Mouse (Mus musculus) stomach, embryonic 16.5 days (tissue): ENCODE measurements around the gene Shc3. TPM values are rescaled to one million over a fixed set of nuclear protein-coding genes. Genes with fewer than 3 reads are reported as not detected.

Experiments used
- ATAC-seq: fragments of 200-750 bp; cut with Nextera tagmentation; 2 replicates; pipeline ENCODE4 v1.8.0; 2017; ENCODE audit warnings: moderate number of reproducible peaks, moderate TSS enrichment; ENCODE audit not compliant: insufficient read depth, low FRiP score
- H3K27ac ChIP-seq: fragments of 300-500 bp; sonication (generic); 2 replicates; pipeline ENCODE4 v1.5.1; 2014; ENCODE audit warnings: low read length
- H3K27me3 ChIP-seq: fragments of 300-500 bp; sonication (generic); 2 replicates; pipeline ENCODE4 v1.6.1; 2014; ENCODE audit warnings: low read length, control low read depth, mixed read lengths; ENCODE audit not compliant: control insufficient read depth, insufficient read depth
- H3K36me3 ChIP-seq: fragments of 300-500 bp; sonication (generic); 2 replicates; pipeline ENCODE4 v1.6.1; 2014; ENCODE audit warnings: low read length; ENCODE audit not compliant: control insufficient read depth, insufficient read depth
- H3K4me1 ChIP-seq: fragments of 300-500 bp; sonication (generic); 2 replicates; pipeline ENCODE4 v1.6.1; 2014; ENCODE audit warnings: low read length, control low read depth, mixed read lengths; ENCODE audit not compliant: control insufficient read depth, insufficient read depth
- H3K4me2 ChIP-seq: fragments of 300-500 bp; sonication (generic); 2 replicates; pipeline ENCODE4 v1.6.1; 2014; ENCODE audit warnings: low read depth, low read length, mixed read lengths
- H3K4me3 ChIP-seq: fragments of 300-500 bp; sonication (generic); replicated peaks from 2 replicates; pipeline ENCODE4 v1.5.1; 2014; ENCODE audit warnings: mild to moderate bottlenecking, low read length
- H3K9ac ChIP-seq: fragments of 300-500 bp; sonication (generic); 2 replicates; pipeline ENCODE4 v1.6.1; 2014; ENCODE audit warnings: low read length
- H3K9me3 ChIP-seq: fragments of 300-500 bp; sonication (generic); replicated peaks from 2 replicates; pipeline ENCODE4 v1.6.1; 2016; ENCODE audit warnings: low read length, control low read depth; ENCODE audit not compliant: control insufficient read depth
- WGBS: fragments of 180-500 bp; shearing (Covaris S2); extraction: QIAGEN DNeasy Blood & Tissue Kit; methylation state at CpG from one replicate; pipeline ENCODE4 v1.1.7; 2014; 5-methylcytosine and 5-hydroxymethylcytosine counted together
- polyA plus RNA-seq: library from polyadenylated mRNA; unstranded; fragments of >200 nt; fragmentation: Nextera tagmentation; extraction: Ambion mirVana; gene quantifications from 2 replicates; pipeline ENCODE4 v1.2.1, GENCODE M21; 2015

Gene Shc3
- polyA plus RNA-seq, 1 experiment from 2014 or later: 0.14 TPM

GRCm38 (mm10) chr13:51603894-51604244 lies 34.6 kb upstream of the Shc3 start:
- H3K9me3 ChIP-seq: no peaks in the 10 kb centered on the region
- no peak overlapping the region for H3K27ac ChIP-seq
- H3K4me3 ChIP-seq: no peak overlapping the region
- 49% methylated on average over 4 of the region's 4 CpGs for WGBS
- no peaks in the 10 kb centered on the region for H3K36me3 ChIP-seq
- H3K9ac ChIP-seq: no peak overlapping the region
- H3K4me1 ChIP-seq: no peaks in the 10 kb centered on the region
- peak overlapping the region; percentile 49; the same call in 1 of the 2 replicates for H3K4me2 ChIP-seq
- no peak for ATAC-seq
- H3K27me3 ChIP-seq: no peaks in the 10 kb centered on the region

DNA sequence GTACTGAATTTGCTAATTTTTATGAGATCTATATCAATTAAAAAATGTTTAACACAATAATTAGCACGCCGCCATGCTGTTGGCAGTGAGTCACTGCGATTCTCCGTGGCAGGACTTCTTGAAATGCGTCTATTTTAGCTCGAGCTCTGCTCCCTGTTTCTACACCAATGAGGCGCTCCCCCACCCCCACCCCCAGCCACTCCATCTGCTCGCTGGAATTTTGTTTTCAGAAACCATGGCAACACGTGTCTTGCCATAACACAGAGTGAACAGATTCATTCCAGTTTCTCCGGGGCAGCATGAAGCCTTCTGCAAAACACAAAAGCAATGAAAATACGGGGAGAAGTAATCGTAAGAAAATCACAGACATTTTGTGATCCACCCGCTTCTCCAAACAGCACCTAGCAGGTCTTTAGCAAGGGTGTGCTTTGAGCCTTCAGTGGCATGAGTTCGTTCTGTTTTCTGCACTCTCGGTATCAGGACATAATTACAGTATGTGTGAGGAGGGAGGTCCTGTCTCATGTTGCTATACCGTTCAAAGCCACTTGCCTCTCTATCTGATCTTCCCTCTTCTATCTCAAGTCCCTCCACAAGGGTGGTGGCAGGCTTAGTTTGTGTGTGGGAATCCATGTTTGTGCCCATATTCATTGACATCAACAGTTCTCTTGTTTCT lies 34.1 kb upstream of the Shc3 start:
- Histone ChIP-seq H3K4me2 (peak overlapping the region; percentile 49), H3K4me3 (peak overlapping the region; percentile 18; the same call in 1 of the 2 replicates), H3K36me3 (no peaks in the 10 kb centered on the region), H3K9ac (0 out of 2 replicates have a peak overlapping the region, but pooled peaks have one; percentile 4), H3K9me3 (no peaks in the 10 kb centered on the region), H3K4me1 (no peaks in the 10 kb centered on the region), H3K27ac (no peak overlapping the region), H3K27me3 (no peaks in the 10 kb centered on the region)
- peak; percentile 80 for ATAC-seq
- WGBS: 16% methylated on average over 16 of the region's 16 CpGs

DNA sequence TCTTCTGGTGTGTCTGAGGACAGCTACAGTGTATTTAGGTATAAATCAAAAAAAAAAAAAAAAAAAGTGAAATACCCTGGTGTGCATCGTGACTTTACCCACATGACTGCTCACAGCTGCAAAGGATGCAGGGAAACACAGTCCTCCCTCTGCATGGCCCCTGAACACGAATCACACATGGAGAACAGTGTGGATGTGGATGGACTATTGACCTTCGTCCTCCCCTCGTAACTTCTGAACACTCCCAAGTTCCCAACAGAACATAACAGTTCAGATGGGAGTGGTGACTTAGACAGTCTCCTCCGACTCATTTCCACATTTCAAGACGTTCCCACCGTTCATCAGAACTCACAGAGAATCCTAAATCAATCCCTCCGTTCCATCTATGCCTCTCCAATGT lies 33.5 kb upstream of the Shc3 start:
- peak overlapping the region; percentile 49; the same call in 1 of the 2 replicates for H3K4me2 ChIP-seq
- H3K27ac ChIP-seq: no peak overlapping the region
- H3K27me3 ChIP-seq: no peaks in the 10 kb centered on the region
- H3K4me1 ChIP-seq: no peaks in the 10 kb centered on the region
- no peaks in the 10 kb centered on the region for H3K36me3 ChIP-seq
- 44% methylated on average over 8 of the region's 8 CpGs for WGBS
- H3K4me3 ChIP-seq: no peak overlapping the region
- no peaks in the 10 kb centered on the region for H3K9me3 ChIP-seq
- 0 out of 2 replicates have a peak, but pooled peaks have one; percentile 47 for ATAC-seq
- no peak overlapping the region for H3K9ac ChIP-seq

- 84% methylated on average over 8 of the region's 8 CpGs for WGBS
- Histone ChIP-seq H3K4me1 (no peaks in the 10 kb centered on the region), H3K27me3 (no peaks in the 10 kb centered on the region), H3K4me2 (no peak overlapping the region), H3K4me3 (no peak overlapping the region), H3K9me3 (no peaks in the 10 kb centered on the region), H3K36me3 (no peaks in the 10 kb centered on the region), H3K27ac (no peak overlapping the region), H3K9ac (no peak overlapping the region)
- ATAC-seq: no peak
These were observed 30.9 kb upstream of the Shc3 start for GRCm38 (mm10) chr13:51600169-51600568.

DNA sequence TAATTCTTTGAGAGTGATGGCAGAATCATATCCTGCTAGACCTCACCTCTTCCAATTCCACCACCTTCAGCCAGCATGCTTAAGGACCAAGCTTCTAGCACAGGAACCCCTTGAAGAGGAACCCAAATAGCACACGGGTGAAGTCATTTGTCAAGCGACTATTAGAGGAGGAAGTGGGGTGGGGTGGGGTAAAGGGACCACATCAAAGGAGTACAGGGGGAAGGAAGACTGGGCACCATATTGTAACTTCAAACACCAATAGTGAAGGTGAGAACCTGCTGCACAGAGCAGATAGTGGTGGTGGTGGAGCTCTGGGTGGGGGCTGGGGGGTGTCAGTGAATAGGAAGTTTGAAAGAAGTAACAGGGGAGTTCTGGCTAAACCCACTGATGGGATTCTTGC lies 28.8 kb upstream of the Shc3 start:
- Histone ChIP-seq H3K36me3 (no peaks in the 10 kb centered on the region), H3K4me1 (no peaks in the 10 kb centered on the region), H3K4me2 (no peak overlapping the region), H3K9ac (no peak overlapping the region), H3K27me3 (no peaks in the 10 kb centered on the region; the same call in 1 of the 2 replicates), H3K27ac (no peak overlapping the region), H3K4me3 (no peak overlapping the region), H3K9me3 (no peaks in the 10 kb centered on the region)
- ATAC-seq: no peak
- WGBS: 53% methylated on average over 2 of the region's 2 CpGs

DNA sequence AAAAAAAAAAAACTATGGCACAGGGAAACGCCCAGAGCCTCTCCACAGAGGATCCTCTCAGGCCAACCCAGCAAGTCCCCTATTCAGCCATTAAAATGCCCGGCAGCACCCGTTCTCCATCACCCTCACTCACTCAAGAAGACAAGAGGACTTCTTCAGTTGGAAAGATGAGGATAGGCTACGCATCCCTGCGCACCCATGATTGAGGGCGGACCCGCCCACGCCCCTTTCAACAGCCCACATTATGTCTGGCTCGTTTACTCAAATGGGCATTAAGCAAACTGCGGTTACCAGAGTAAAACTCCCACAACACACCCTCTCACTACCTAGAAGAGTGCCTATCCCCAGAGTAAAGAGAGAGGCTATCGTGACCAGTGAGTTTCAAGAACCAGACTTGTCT lies 26.2 kb upstream of the Shc3 start:
- Histone ChIP-seq H3K4me3 (peak overlapping the region; percentile 43; the same call in 1 of the 2 replicates), H3K9ac (no peak overlapping the region), H3K9me3 (no peaks in the 10 kb centered on the region), H3K4me1 (no peaks in the 10 kb centered on the region), H3K36me3 (no peaks in the 10 kb centered on the region), H3K4me2 (peak overlapping the region; percentile 87), H3K27me3 (peaks cover 4% of the 10 kb centered on the region; the same call in 1 of the 2 replicates), H3K27ac (no peak overlapping the region)
- ATAC-seq: no peak
- WGBS: 34% methylated on average over 11 of the region's 11 CpGs

DNA sequence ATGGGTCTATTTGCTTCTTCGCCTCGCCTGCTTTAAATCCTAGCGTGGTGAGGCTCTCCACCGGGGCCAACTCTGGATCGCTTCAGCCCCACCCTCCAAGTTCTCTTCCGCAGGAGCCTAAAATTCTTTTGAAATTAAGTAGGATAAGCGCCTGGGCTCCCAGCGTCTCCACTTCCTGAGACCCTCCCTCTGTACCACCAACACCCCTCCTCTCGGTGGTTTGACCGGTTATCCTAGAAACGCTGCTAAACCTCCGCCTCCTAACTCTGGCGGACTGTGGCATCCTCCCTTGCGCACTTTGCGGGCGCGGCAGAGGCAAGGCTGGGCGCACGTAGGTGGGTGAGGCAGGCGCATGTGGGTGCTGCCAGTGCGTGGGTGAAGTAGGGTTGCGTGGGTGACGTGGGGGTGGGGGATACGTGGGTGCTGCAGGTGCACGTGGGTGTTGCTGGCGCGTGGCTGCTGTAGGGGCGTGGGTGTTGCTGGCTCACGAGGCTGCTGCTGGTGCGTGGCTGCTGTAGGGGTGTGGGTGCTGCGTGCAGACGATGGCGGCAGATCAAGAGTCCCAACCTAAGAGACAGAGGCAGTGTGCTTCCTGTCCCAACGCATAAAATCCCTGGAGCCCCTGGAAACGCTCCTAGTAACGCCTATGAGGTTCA lies 25.6 kb upstream of the Shc3 start:
- Histone ChIP-seq H3K9me3 (no peaks in the 10 kb centered on the region), H3K4me1 (no peaks in the 10 kb centered on the region), H3K9ac (peak overlapping the region; percentile 54), H3K4me3 (peak overlapping the region; percentile 43), H3K36me3 (no peaks in the 10 kb centered on the region), H3K4me2 (peak overlapping the region; percentile 87), H3K27me3 (peaks cover 4% of the 10 kb centered on the region; the same call in 1 of the 2 replicates), H3K27ac (no peak overlapping the region)
- under 1% methylated on average over 36 of the region's 36 CpGs for WGBS
- ATAC-seq: peak; percentile 50

DNA sequence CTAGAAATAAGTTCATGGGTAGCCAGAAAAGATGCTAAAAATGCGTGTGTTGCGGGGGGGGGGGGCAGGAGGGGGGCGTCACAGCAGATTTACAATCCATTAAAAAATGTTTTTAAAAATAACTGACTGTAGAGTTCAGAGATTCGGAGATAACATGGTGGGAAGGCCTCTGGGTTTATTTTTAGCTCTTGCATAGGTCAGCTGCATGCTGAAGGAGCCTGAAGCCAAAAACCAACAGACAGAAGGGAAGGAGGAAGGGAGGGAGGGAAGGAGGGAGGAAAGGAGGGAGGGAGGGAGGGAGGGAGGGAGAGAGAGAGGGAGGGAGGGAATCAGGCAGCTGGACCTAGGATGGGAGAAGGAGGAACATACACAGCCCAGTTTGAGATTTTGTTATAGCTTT lies 18.8 kb upstream of the Shc3 start:
- Histone ChIP-seq H3K27me3 (0 out of 2 replicates have a peak, but pooled peaks cover 4% of the 10 kb centered on the region), H3K4me2 (no peak overlapping the region), H3K9me3 (0 out of 2 replicates have a peak, but pooled peaks cover 3% of the 10 kb centered on the region), H3K4me1 (no peaks in the 10 kb centered on the region), H3K9ac (no peak overlapping the region), H3K4me3 (no peak overlapping the region), H3K36me3 (no peaks in the 10 kb centered on the region), H3K27ac (no peak overlapping the region)
- 47% methylated on average over 4 of the region's 4 CpGs for WGBS
- ATAC-seq: no peak

- H3K4me2 ChIP-seq: no peak overlapping the region
- 61% methylated on average over 2 of the region's 2 CpGs for WGBS
- no peaks in the 10 kb centered on the region for H3K27me3 ChIP-seq
- no peak overlapping the region for H3K4me3 ChIP-seq
- H3K27ac ChIP-seq: no peak overlapping the region
- H3K36me3 ChIP-seq: no peaks in the 10 kb centered on the region
- H3K9me3 ChIP-seq: 0 out of 2 replicates have a peak, but pooled peaks cover 3% of the 10 kb centered on the region
- no peak; the same call in 1 of the 2 replicates for ATAC-seq
- H3K9ac ChIP-seq: no peak overlapping the region
- peaks cover 5% of the 10 kb centered on the region for H3K4me1 ChIP-seq
These were observed 13.0 kb upstream of the Shc3 start for GRCm38 (mm10) chr13:51582204-51582603.
